Mouse (Mus musculus) neural tube, embryonic 12.5 days (tissue): ENCODE data around the gene Syne1. TPM values are rescaled to one million over a fixed set of nuclear protein-coding genes. Genes with fewer than 3 reads are reported as not detected.
"Not testable (repeated sequence)": the region's sequence is repeated elsewhere in the genome, so short reads cannot be mapped to it uniquely, and the experiment has no call there.

Experiments used
- ATAC-seq: fragments of 200-750 bp; cut with Nextera tagmentation; 2 replicates; pipeline ENCODE4 v1.8.0; 2017; ENCODE audit warnings: low read depth, mild to moderate bottlenecking, moderate TSS enrichment, moderate library complexity; ENCODE audit not compliant: low FRiP score
- H3K27ac ChIP-seq: fragments of 300-500 bp; sonication (generic); 2 replicates; pipeline ENCODE4 v1.5.1; 2016
- H3K27me3 ChIP-seq: fragments of 300-500 bp; sonication (generic); replicated peaks from 2 replicates; pipeline ENCODE4 v1.6.1; 2016; ENCODE audit warnings: mild to moderate bottlenecking
- H3K36me3 ChIP-seq: fragments of 300-500 bp; sonication (generic); 2 replicates; pipeline ENCODE4 v1.6.1; 2016; ENCODE audit warnings: mild to moderate bottlenecking
- H3K4me1 ChIP-seq: fragments of 300-500 bp; sonication (generic); 2 replicates; pipeline ENCODE4 v1.6.1; 2016
- H3K4me2 ChIP-seq: fragments of 300-500 bp; sonication (generic); replicated peaks from 2 replicates; pipeline ENCODE4 v1.6.1; 2016; ENCODE audit warnings: mild to moderate bottlenecking
- H3K4me3 ChIP-seq: fragments of 300-500 bp; sonication (generic); 2 replicates; pipeline ENCODE4 v1.5.1; 2016
- H3K9ac ChIP-seq: fragments of 300-500 bp; sonication (generic); 2 replicates; pipeline ENCODE4 v1.6.1; 2016; ENCODE audit warnings: mild to moderate bottlenecking
- H3K9me3 ChIP-seq: fragments of 300-500 bp; sonication (generic); 2 replicates; pipeline ENCODE4 v1.6.1; 2016; ENCODE audit warnings: mild to moderate bottlenecking
- WGBS: fragments of 180-500 bp; shearing (Covaris S2); methylation state at CpG from one replicate; pipeline ENCODE4 v1.1.7; 2016; 5-methylcytosine and 5-hydroxymethylcytosine counted together
- polyA plus RNA-seq: library from polyadenylated mRNA; unstranded; fragments of >200 nt; fragmentation: Nextera tagmentation; extraction: Ambion mirVana; gene quantifications from 2 replicates; pipeline ENCODE4 v1.2.1, GENCODE M21; 2016

Gene Syne1
- polyA plus RNA-seq, 1 experiment from 2014 or later = 5.9 TPM

DNA sequence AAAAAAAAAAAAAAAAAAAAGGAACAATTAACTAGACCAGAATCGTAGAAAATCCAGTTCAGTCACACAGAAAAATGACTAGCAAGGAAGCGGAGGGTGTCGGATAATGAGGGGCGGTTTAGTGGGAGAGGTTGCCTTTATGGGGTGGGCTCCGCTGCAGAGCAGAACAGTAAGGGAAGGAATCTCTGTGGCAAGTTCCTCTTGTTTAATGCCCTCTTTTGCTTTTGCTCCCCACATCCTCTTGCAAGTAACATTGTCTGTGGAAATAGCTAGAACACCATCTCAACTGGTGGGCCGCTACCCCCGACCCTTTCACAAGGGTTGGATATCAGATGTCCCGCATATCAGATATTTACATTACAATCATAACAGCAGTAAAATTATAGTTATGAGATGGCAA is 37.1 kb downstream of the Syne1 start:
- WGBS = 92% methylated on average over 8 of the region's 8 CpGs
- no peak for ATAC-seq
- no peak overlapping the region for H3K27ac ChIP-seq

DNA sequence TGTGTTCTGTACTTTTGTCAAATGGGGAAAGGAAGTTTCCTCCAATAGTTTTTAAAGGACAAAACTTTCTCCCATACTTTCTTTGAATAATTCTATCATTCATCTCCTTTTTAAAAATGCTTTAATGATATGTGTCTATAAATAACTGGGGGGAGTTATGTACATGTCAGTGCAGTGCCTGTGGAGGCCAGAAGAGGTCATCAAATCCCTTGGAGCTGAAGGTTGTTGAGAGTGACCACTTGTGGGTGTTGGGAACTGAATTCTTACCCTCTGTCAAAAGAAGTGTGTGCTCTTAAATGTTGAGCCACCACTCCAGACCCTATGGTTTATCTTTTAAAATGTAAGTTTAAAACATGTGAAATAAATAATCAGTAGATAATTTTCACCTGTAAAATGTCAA is 39.0 kb downstream of the Syne1 start:
- Histone ChIP-seq H3K4me2 (no peak overlapping the region), H3K9ac (no peak overlapping the region), H3K4me3 (no peak overlapping the region), H3K9me3 (no peaks in the 10 kb centered on the region), H3K4me1 (no peaks in the 10 kb centered on the region), H3K27ac (no peak overlapping the region), H3K36me3 (no peaks in the 10 kb centered on the region), H3K27me3 (no peaks in the 10 kb centered on the region)
- ATAC-seq = no peak

More for the DNA sequence above, 37.1 kb downstream of the Syne1 start:
- H3K4me3 ChIP-seq = no peak overlapping the region
- no peaks in the 10 kb centered on the region for H3K27me3 ChIP-seq
- H3K4me1 ChIP-seq = no peaks in the 10 kb centered on the region
- H3K9me3 ChIP-seq = no peaks in the 10 kb centered on the region
- H3K4me2 ChIP-seq = no peak overlapping the region
- no peaks in the 10 kb centered on the region for H3K36me3 ChIP-seq
- no peak overlapping the region for H3K9ac ChIP-seq

DNA sequence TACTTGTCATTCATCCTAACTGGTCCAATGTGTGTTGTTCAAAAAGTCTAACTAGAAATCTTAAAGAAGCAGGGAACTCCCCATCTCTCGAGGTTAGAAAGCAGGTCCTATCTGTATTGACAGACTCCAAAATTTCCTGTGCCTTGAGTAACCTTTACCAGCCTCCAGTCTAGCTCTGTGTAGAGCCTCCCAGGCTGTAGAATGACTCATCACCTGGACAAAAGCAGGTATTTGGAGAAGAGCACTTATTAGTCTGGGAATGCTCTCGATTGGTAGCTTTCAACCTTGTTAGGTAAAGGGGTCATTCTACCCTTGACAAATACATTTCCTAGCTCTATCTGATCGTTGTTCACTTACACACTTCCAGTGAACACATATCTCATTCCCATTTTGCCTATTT is 39.9 kb downstream of the Syne1 start:
- WGBS = 81% methylated on average over 3 of the region's 3 CpGs
- Histone ChIP-seq H3K9ac (no peak overlapping the region), H3K9me3 (no peaks in the 10 kb centered on the region), H3K27ac (no peak overlapping the region), H3K4me3 (no peak overlapping the region), H3K36me3 (no peaks in the 10 kb centered on the region), H3K4me1 (no peaks in the 10 kb centered on the region), H3K4me2 (no peak overlapping the region), H3K27me3 (no peaks in the 10 kb centered on the region)
- ATAC-seq = no peak

DNA sequence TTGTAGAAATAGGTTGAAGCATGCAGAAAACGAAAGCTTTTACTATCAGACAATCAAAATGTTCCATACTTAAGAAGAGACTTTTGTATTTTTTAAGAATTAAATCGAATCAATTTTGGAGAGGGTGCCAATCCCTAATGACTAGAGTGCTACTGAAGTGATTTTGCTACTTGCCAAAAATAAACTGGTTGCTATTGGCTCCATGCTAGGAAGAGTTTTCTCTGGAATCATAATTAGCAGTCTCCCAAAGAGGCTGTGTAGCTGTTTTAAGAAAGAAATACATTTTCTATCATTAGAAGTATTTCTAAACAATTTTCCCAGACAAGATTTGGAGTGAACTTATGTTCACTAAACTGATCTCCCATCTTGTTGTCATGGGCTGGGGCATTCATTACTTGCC is 43.8 kb downstream of the Syne1 start:
- Histone ChIP-seq H3K4me1 (no peaks in the 10 kb centered on the region), H3K9ac (no peak overlapping the region), H3K36me3 (no peaks in the 10 kb centered on the region), H3K4me3 (no peak overlapping the region), H3K27me3 (no peaks in the 10 kb centered on the region), H3K9me3 (no peaks in the 10 kb centered on the region), H3K4me2 (no peak overlapping the region), H3K27ac (no peak overlapping the region)
- WGBS = 74% methylated on average over 2 of the region's 2 CpGs
- no peak for ATAC-seq

DNA sequence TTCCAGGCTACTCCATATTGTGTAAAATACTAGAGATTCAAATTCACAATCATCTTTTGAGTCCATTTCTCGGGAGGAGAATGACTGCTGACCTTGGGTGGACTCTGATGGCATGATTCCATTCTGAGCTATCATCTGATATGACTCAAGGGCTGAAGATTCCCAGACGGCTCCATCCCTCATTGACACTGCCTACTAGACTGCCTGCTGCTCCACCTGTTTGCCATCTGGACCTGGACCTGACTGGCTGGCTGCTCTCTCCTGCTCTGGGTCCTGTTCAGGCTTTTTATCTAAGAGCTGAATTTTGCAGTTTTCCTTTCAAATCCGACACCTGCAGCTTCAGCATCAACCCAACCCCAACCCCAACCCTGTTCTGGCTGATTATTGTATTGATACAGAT is 46.5 kb downstream of the Syne1 start:
- Histone ChIP-seq H3K4me1 (no peaks in the 10 kb centered on the region), H3K27me3 (no peaks in the 10 kb centered on the region), H3K9ac (no peak overlapping the region), H3K4me2 (no peak overlapping the region), H3K36me3 (no peaks in the 10 kb centered on the region), H3K4me3 (no peak overlapping the region), H3K27ac (no peak overlapping the region), H3K9me3 (no peaks in the 10 kb centered on the region)
- no peak for ATAC-seq
- 77% methylated on average over 3 of the region's 3 CpGs for WGBS

DNA sequence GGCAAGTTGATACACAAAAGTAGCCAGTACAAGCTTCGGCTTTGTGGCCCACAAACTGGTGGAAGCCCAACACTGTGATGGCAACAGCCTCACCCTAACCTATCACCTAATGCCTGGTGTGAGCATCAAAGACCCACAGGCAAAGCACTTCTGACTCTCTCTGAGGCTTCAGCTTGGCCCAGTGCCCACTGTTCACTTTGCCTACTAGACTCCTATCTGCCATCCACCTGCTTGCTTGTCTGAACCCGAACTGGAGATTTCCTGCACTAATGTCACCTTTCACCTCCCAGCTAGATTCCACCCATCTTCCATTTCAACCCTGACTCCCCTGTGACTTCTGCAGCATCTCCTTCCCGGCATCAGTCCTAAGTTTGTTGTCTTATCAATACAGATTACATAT is 47.4 kb downstream of the Syne1 start:
- Histone ChIP-seq H3K4me3 (no peak overlapping the region), H3K4me1 (no peaks in the 10 kb centered on the region), H3K36me3 (no peaks in the 10 kb centered on the region), H3K27ac (no peak overlapping the region), H3K9me3 (no peaks in the 10 kb centered on the region), H3K27me3 (no peaks in the 10 kb centered on the region), H3K4me2 (no peak overlapping the region), H3K9ac (no peak overlapping the region)
- ATAC-seq = no peak
- WGBS = 89% methylated on average over 3 of the region's 3 CpGs

DNA sequence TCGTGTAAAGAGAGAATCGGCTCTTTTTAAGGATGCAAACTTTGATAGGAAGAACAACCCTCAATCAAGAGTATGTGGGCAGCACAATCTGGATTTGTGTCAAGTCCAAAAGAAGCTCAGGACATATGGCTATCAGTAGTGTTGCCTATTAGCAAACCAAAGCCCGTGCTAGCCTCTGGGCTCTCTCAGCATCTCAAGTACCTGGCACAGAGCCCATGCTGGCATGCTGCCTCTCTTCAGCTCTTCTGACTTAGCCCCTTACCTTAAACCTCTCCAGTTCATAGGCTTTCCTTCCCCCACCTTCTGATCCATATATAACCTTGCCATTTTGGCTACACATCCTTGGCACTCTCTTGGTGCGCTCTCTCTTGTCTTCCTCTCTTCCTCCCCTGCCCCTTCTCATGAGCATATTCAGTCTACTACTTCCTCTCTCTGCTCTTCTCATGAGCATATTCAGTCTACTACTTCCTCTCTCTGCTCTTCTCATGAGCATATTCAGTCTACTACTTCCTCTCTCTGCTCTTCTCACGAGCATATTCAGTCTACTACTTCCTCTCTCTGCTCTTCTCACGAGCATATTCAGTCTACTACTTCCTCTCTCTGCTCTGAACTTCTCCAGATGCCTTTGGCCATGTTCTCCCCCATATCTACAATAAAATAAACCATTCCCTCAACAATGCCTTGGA is 51.5 kb downstream of the Syne1 start:
- not testable (repeated sequence) for H3K27ac ChIP-seq, H3K9me3 ChIP-seq, H3K27me3 ChIP-seq, ATAC-seq, H3K4me1 ChIP-seq, H3K4me2 ChIP-seq, H3K9ac ChIP-seq, H3K4me3 ChIP-seq, H3K36me3 ChIP-seq
- WGBS = 83% methylated on average over 6 of the region's 6 CpGs

DNA sequence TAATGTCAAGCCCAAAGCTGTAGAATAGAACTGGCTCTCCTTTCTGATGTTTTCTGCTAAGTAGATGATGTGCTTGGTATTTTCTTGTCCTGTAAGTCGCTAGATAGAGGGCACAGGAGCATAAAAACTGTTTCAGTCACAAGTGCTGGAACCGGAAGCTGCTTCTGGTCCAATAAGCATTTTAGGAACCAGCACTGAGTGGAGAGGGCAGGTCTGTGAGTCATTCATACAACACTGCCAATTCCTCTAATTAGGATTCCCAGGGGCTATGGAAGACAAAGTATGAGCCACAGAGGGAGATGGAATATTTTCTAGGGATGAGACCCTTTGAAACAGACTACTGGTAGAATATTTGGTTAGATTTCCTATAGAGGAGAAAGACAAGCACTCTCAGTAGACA is 53.4 kb downstream of the Syne1 start:
- 80% methylated on average over 2 of the region's 2 CpGs for WGBS
- Histone ChIP-seq H3K27me3 (no peaks in the 10 kb centered on the region), H3K9ac (no peak overlapping the region), H3K4me3 (no peak overlapping the region), H3K9me3 (no peaks in the 10 kb centered on the region), H3K4me2 (no peak overlapping the region), H3K36me3 (no peaks in the 10 kb centered on the region), H3K27ac (no peak overlapping the region), H3K4me1 (no peaks in the 10 kb centered on the region)
- ATAC-seq = no peak

DNA sequence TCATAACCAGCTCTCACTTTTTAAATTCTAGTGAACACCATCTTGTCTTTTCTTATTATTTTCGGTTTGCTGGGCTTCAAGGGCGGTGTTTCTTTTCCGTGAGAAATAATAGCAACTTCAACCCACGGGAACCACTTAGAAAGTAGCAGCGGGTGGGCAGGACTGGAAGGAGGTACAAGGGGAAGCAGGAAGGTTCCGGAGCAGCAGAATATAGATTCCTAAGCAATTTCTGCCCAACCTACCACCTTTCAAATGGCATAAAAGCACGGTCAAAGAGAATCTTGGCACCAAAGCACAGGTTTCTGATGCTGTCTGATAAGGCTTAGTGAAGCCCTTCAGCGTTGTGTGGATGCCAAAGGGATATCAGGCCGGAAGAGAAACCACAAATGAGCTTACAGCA is 60.2 kb downstream of the Syne1 start:
- no peak overlapping the region for H3K4me2 ChIP-seq
- H3K36me3 ChIP-seq = no peaks in the 10 kb centered on the region
- WGBS = 87% methylated on average over 9 of the region's 9 CpGs
- no peak for ATAC-seq
- no peaks in the 10 kb centered on the region for H3K4me1 ChIP-seq
- H3K4me3 ChIP-seq = no peak overlapping the region
- H3K27me3 ChIP-seq = no peaks in the 10 kb centered on the region
- H3K9ac ChIP-seq = no peak overlapping the region
- H3K27ac ChIP-seq = no peak overlapping the region
- no peaks in the 10 kb centered on the region for H3K9me3 ChIP-seq

DNA sequence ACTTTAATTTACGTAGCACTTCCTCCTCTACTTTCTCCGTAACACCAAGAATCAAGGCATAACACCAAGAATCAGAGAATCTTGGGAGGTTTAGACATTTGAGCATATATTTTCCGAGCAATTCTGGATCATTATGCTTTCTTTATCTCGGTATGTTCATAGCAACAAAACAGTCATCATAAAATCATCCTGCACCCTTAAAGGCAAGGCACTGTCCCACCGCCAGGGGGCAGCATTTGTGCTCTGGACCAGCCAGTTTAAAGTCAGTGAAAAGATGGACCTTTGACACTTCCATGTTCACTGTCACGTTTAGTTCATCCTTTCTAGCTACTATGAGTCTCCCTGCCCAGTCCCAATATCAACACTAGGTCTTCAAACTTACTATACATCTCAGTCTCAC is 61.3 kb downstream of the Syne1 start:
- WGBS = 63% methylated on average over 6 of the region's 6 CpGs
- Histone ChIP-seq H3K9me3 (no peaks in the 10 kb centered on the region), H3K9ac (no peak overlapping the region)

DNA sequence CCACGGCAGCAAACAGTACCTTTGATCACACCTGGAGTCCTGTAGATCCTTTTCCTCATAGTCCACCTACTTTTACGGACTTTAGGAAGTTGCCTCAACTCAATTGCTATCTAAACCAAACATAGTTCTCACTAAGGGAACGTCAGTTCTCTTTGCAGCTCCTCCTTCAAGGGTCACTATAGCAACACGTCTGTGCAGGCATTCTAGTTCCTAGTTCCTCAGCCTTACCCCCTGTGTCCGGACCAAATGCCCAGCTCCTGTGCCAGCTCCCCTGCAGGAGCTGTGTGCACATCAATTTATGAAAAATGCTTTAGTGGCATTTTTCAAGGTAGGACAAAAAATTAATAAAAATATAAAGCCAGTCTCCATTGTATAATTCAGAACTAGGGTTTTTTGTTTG is 63.2 kb downstream of the Syne1 start:
- Histone ChIP-seq H3K27ac (no peak overlapping the region), H3K9ac (no peak overlapping the region), H3K4me1 (no peaks in the 10 kb centered on the region), H3K4me2 (no peak overlapping the region), H3K4me3 (no peak overlapping the region), H3K27me3 (no peaks in the 10 kb centered on the region), H3K36me3 (no peaks in the 10 kb centered on the region), H3K9me3 (no peaks in the 10 kb centered on the region)
- 45% methylated on average over 5 of the region's 5 CpGs for WGBS
- ATAC-seq = no peak

More for the DNA sequence above, 61.3 kb downstream of the Syne1 start:
- Histone ChIP-seq H3K4me2 (no peak overlapping the region), H3K4me3 (no peak overlapping the region), H3K27me3 (no peaks in the 10 kb centered on the region), H3K36me3 (no peaks in the 10 kb centered on the region), H3K4me1 (no peaks in the 10 kb centered on the region), H3K27ac (no peak overlapping the region)
- ATAC-seq = no peak

DNA sequence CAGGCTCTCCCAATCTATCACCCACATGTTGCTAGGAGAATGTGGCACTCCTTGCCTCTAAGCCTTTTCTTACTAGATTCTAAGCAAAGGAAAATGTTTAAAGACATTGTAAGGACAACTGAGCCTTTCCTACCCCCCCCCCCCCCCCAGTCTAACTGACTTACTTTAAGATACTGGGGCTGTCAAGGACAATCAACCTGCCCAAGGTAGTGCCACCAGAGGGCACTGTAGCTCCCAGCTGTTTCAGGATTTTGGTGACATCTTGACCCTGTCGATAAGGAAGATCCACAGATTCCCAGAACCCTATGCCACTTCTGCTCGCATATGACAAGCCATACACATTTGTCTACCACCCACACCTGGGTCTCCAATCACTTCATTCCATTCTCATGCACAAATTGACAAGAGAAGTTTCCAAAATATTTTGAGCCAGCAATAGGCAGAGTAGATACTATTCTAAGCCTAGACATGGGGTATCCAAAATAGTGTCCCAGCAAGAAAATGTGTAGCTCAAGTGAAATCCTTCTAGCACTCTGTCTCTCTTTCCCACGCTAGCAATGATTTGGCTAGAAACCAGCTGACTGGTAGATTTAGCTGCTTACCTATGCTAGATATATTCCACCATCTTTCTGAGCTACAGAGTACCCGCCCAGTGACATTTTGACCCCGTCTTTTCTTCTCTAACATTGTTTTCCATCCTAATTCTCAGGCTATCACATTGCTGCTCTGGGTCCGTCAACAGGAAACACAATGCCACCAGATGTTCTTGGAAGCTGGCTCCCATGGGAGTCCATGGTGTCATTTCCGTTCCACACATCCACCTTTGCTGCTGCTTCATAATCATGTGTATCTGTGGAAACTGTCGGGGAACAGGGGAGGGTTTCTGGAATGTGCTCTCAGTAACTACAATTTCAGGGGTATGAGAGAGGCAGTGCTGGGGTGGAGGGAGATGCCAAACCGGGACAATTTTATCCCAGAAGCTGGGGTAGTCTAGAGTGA is 70.4 kb downstream of the Syne1 start:
- no peak overlapping the region for H3K9ac ChIP-seq
- no peak overlapping the region for H3K4me2 ChIP-seq
- no peaks in the 10 kb centered on the region for H3K36me3 ChIP-seq
- H3K9me3 ChIP-seq = no peaks in the 10 kb centered on the region
- no peaks in the 10 kb centered on the region for H3K27me3 ChIP-seq
- no peaks in the 10 kb centered on the region for H3K4me1 ChIP-seq
- no peak overlapping the region for H3K27ac ChIP-seq
- 76% methylated on average over 9 of the region's 9 CpGs for WGBS
- H3K4me3 ChIP-seq = no peak overlapping the region
- ATAC-seq = no peak
